Mouse (Mus musculus) erythroblast, embryonic 14.5 days (primary cell): ENCODE results near the gene Wwox. TPM values are rescaled to one million over a fixed set of nuclear protein-coding genes. Genes with fewer than 3 reads are reported as not detected.

Experiments
- H3K27me3 ChIP-seq: 2 replicates; pipeline ENCODE4 v1.6.1; 2012; ENCODE audit warnings: inconsistent platforms; ENCODE audit not compliant: control insufficient read depth
- H3K36me3 ChIP-seq: 2 replicates; pipeline ENCODE4 v1.6.1; 2012; ENCODE audit warnings: mild to moderate bottlenecking, inconsistent platforms; ENCODE audit not compliant: control insufficient read depth
- H3K4me1 ChIP-seq: 2 replicates; pipeline ENCODE4 v1.6.1; 2012; ENCODE audit warnings: inconsistent platforms; ENCODE audit not compliant: control insufficient read depth
- H3K4me3 ChIP-seq: replicated peaks from 2 replicates; pipeline ENCODE3; 2012; ENCODE audit warnings: moderate library complexity, mild to moderate bottlenecking, inconsistent platforms
- H3K9me3 ChIP-seq: 2 replicates; pipeline ENCODE4 v1.6.1; 2012; ENCODE audit warnings: low read length, inconsistent platforms, mixed read lengths; ENCODE audit not compliant: control insufficient read depth
- GATA1 ChIP-seq: IDR thresholded peaks from 2 replicates; pipeline ENCODE4 v1.6.1; 2012; ENCODE audit warnings: low read length, inconsistent platforms, mixed read lengths
- TAL1 ChIP-seq: IDR thresholded peaks from 3 replicates; pipeline ENCODE4 v1.6.1; 2012; ENCODE audit warnings: low read length, inconsistent platforms, mixed read lengths
- polyA plus RNA-seq: library from polyadenylated mRNA; stranded (reverse); fragments of >175 nt; gene quantifications from 2 replicates; pipeline ENCODE4 v1.2.3, GENCODE M21; 2012

The Wwox gene
- polyA plus RNA-seq, 1 experiment = 0.18 TPM

- no peaks in the 10 kb centered on the region for H3K4me1 ChIP-seq
- H3K27me3 ChIP-seq = no peaks in the 10 kb centered on the region
- TF ChIP-seq TAL1 = no peak
- TF ChIP-seq GATA1 = no peak
- no peak overlapping the region for H3K4me3 ChIP-seq
- peaks cover 6% of the 10 kb centered on the region; the same call in 1 of the 2 replicates for H3K9me3 ChIP-seq
- no peaks in the 10 kb centered on the region for H3K36me3 ChIP-seq
Observed at GRCm38 (mm10) chr8:115081302-115082207, 642.1 kb downstream of the Wwox start.

GRCm38 (mm10) chr8:115088162-115088561 is 648.7 kb downstream of the Wwox start:
- TF ChIP-seq TAL1 (no peak), GATA1 (no peak)
- peaks cover 19% of the 10 kb centered on the region for H3K9me3 ChIP-seq
- H3K27me3 ChIP-seq = no peaks in the 10 kb centered on the region
- no peaks in the 10 kb centered on the region for H3K4me1 ChIP-seq
- no peak overlapping the region for H3K4me3 ChIP-seq
- no peaks in the 10 kb centered on the region for H3K36me3 ChIP-seq

- no peak overlapping the region for H3K4me3 ChIP-seq
- H3K4me1 ChIP-seq = no peaks in the 10 kb centered on the region
- no peaks in the 10 kb centered on the region for H3K27me3 ChIP-seq
- TF ChIP-seq TAL1 = no peak
- no peak for TF ChIP-seq GATA1
- no peaks in the 10 kb centered on the region for H3K36me3 ChIP-seq
- H3K9me3 ChIP-seq = peaks cover 18% of the 10 kb centered on the region
Observed at GRCm38 (mm10) chr8:115089744-115090143, 650.3 kb downstream of the Wwox start.

GRCm38 (mm10) chr8:115090202-115090601 is 650.7 kb downstream of the Wwox start:
- Histone ChIP-seq H3K27me3 (no peaks in the 10 kb centered on the region), H3K4me1 (no peaks in the 10 kb centered on the region), H3K36me3 (no peaks in the 10 kb centered on the region), H3K9me3 (peaks cover 18% of the 10 kb centered on the region), H3K4me3 (no peak overlapping the region)
- TF ChIP-seq TAL1 (no peak), GATA1 (no peak)

- no peak overlapping the region for H3K4me3 ChIP-seq
- no peaks in the 10 kb centered on the region for H3K36me3 ChIP-seq
- no peaks in the 10 kb centered on the region for H3K9me3 ChIP-seq
- H3K4me1 ChIP-seq = no peaks in the 10 kb centered on the region
- no peak for TF ChIP-seq GATA1
- no peak for TF ChIP-seq TAL1
- no peaks in the 10 kb centered on the region for H3K27me3 ChIP-seq
Observed at GRCm38 (mm10) chr8:115095548-115095947, 656.1 kb downstream of the Wwox start.

- no peak for TF ChIP-seq TAL1
- no peak for TF ChIP-seq GATA1
- H3K27me3 ChIP-seq = no peaks in the 10 kb centered on the region
- no peaks in the 10 kb centered on the region for H3K9me3 ChIP-seq
- no peak overlapping the region for H3K4me3 ChIP-seq
- H3K4me1 ChIP-seq = no peaks in the 10 kb centered on the region
- H3K36me3 ChIP-seq = no peaks in the 10 kb centered on the region
Observed at GRCm38 (mm10) chr8:115097988-115098562, 658.6 kb downstream of the Wwox start.

- TF ChIP-seq TAL1 = no peak
- no peak for TF ChIP-seq GATA1
- no peaks in the 10 kb centered on the region for H3K4me1 ChIP-seq
- H3K27me3 ChIP-seq = no peaks in the 10 kb centered on the region
- no peak overlapping the region for H3K4me3 ChIP-seq
- H3K9me3 ChIP-seq = no peaks in the 10 kb centered on the region
- no peaks in the 10 kb centered on the region for H3K36me3 ChIP-seq
Observed at GRCm38 (mm10) chr8:115109309-115109708, 669.9 kb downstream of the Wwox start.

- Histone ChIP-seq H3K36me3 (no peaks in the 10 kb centered on the region), H3K4me1 (no peaks in the 10 kb centered on the region), H3K4me3 (no peak overlapping the region), H3K9me3 (no peaks in the 10 kb centered on the region), H3K27me3 (no peaks in the 10 kb centered on the region)
- TF ChIP-seq GATA1 (no peak), TAL1 (no peak)
Observed at GRCm38 (mm10) chr8:115110423-115110822, 671.0 kb downstream of the Wwox start.

- Histone ChIP-seq H3K36me3 (no peaks in the 10 kb centered on the region), H3K4me1 (no peaks in the 10 kb centered on the region), H3K4me3 (no peak overlapping the region), H3K9me3 (no peaks in the 10 kb centered on the region), H3K27me3 (no peaks in the 10 kb centered on the region)
- no peak for TF ChIP-seq GATA1
- no peak for TF ChIP-seq TAL1
Observed at GRCm38 (mm10) chr8:115112062-115112461, 672.6 kb downstream of the Wwox start.
